Mouse (Mus musculus) small intestine, adult 2 months (tissue): ENCODE data around the gene Ppm1l. TPM values are rescaled to one million over a fixed set of nuclear protein-coding genes. Genes with fewer than 3 reads are reported as not detected.
"Not testable (repeated sequence)": the region's sequence is repeated elsewhere in the genome, so short reads cannot be mapped to it uniquely, and the experiment has no call there.

ENCODE experiments used
- H3K27ac ChIP-seq: fragments of 200-500 bp; 2 replicates; pipeline ENCODE4 v1.5.1; 2012; ENCODE audit warnings: low read depth, low read length, control low read depth, inconsistent platforms; ENCODE audit not compliant: insufficient read depth
- H3K27me3 ChIP-seq: fragments of 200-500 bp; 2 replicates; pipeline ENCODE4 v1.6.1; 2012; ENCODE audit warnings: mild to moderate bottlenecking, moderate library complexity, low read length, inconsistent platforms; ENCODE audit not compliant: control insufficient read depth, insufficient read depth
- H3K36me3 ChIP-seq: fragments of 200-500 bp; 2 replicates; pipeline ENCODE4 v1.6.1; 2012; ENCODE audit warnings: mild to moderate bottlenecking, low read length, control low read depth, inconsistent platforms; ENCODE audit not compliant: control insufficient read depth, insufficient read depth
- H3K4me1 ChIP-seq: fragments of 200-500 bp; 2 replicates; pipeline ENCODE4 v1.6.1; 2012; ENCODE audit warnings: low read length, inconsistent platforms, mixed read lengths; ENCODE audit not compliant: control insufficient read depth, insufficient read depth, insufficient read length
- H3K4me3 ChIP-seq: fragments of 200-500 bp; 2 replicates; pipeline ENCODE4 v1.5.1; 2012; ENCODE audit warnings: low read depth, mild to moderate bottlenecking, control low read depth, inconsistent platforms, low read length, moderate library complexity
- CTCF ChIP-seq: fragments of 200-500 bp; IDR thresholded peaks from 2 replicates; pipeline ENCODE4 v1.5.1; 2012; ENCODE audit warnings: low read depth, mild to moderate bottlenecking, control low read depth, inconsistent platforms, low read length, moderate library complexity, mixed read lengths; ENCODE audit not compliant: insufficient replicate concordance, insufficient read length; ENCODE audit errors: extremely low read depth
- POLR2A ChIP-seq: fragments of 200-500 bp; IDR thresholded peaks from 2 replicates; pipeline ENCODE4 v1.6.1; 2012; ENCODE audit warnings: low read depth, mild to moderate bottlenecking, control low read depth, inconsistent platforms, low read length, moderate library complexity
- WGBS: fragments of 180-500 bp; shearing (Covaris S2); methylation state at CpG from one replicate; pipeline ENCODE4 v1.1.7; 2018; 5-methylcytosine and 5-hydroxymethylcytosine counted together
- polyA plus RNA-seq: library from polyadenylated mRNA; depleted of rRNA; stranded (reverse); fragments of >200 nt; gene quantifications from 2 replicates; pipeline ENCODE4 v1.2.3, GENCODE M21; 2012

Gene Ppm1l
- polyA plus RNA-seq, 1 experiment, result 1.1 TPM

GRCm38 (mm10) chr3:69556092-69556778, 239.6 kb downstream of the Ppm1l start:
- Histone ChIP-seq H3K36me3 (no peaks in the 10 kb centered on the region), H3K27me3 (no peaks in the 10 kb centered on the region), H3K27ac (no peak overlapping the region), H3K4me3 (no peak overlapping the region), H3K4me1 (no peaks in the 10 kb centered on the region)
- TF ChIP-seq POLR2A, result no peak
- TF ChIP-seq CTCF, result no peak
- 77% methylated on average over 12 of the region's 12 CpGs for WGBS

- no peak for TF ChIP-seq CTCF
- no peak for TF ChIP-seq POLR2A
- no peaks in the 10 kb centered on the region for H3K27me3 ChIP-seq
- no peak overlapping the region for H3K4me3 ChIP-seq
- H3K27ac ChIP-seq, result peak overlapping the region; percentile 31; the same call in 1 of the 2 replicates
- no peaks in the 10 kb centered on the region for H3K4me1 ChIP-seq
- H3K36me3 ChIP-seq, result no peaks in the 10 kb centered on the region
- 71% methylated on average over 6 of the region's 6 CpGs for WGBS
These were observed 242.8 kb downstream of the Ppm1l start for GRCm38 (mm10) chr3:69559316-69559974.

GRCm38 (mm10) chr3:69559975-69560330, 243.3 kb downstream of the Ppm1l start:
- H3K27ac ChIP-seq, result peak overlapping the region; percentile 16; the same call in 1 of the 2 replicates
- H3K36me3 ChIP-seq, result no peaks in the 10 kb centered on the region
- TF ChIP-seq POLR2A, result no peak
- no peak for TF ChIP-seq CTCF
- no peaks in the 10 kb centered on the region for H3K27me3 ChIP-seq
- no peak overlapping the region for H3K4me3 ChIP-seq
- H3K4me1 ChIP-seq, result no peaks in the 10 kb centered on the region
- 55% methylated on average over 7 of the region's 7 CpGs for WGBS

GRCm38 (mm10) chr3:69561686-69562085, 245.0 kb downstream of the Ppm1l start:
- Histone ChIP-seq H3K36me3 (no peaks in the 10 kb centered on the region), H3K27ac (no peak overlapping the region), H3K27me3 (no peaks in the 10 kb centered on the region), H3K4me1 (no peaks in the 10 kb centered on the region), H3K4me3 (no peak overlapping the region)
- 78% methylated on average over 5 of the region's 5 CpGs for WGBS
- TF ChIP-seq CTCF, result no peak
- no peak for TF ChIP-seq POLR2A

GRCm38 (mm10) chr3:69563406-69563805, 246.7 kb downstream of the Ppm1l start:
- no peak overlapping the region for H3K4me3 ChIP-seq
- H3K4me1 ChIP-seq, result no peaks in the 10 kb centered on the region
- H3K36me3 ChIP-seq, result no peaks in the 10 kb centered on the region
- H3K27ac ChIP-seq, result no peak overlapping the region
- no peaks in the 10 kb centered on the region for H3K27me3 ChIP-seq
- TF ChIP-seq POLR2A, result no peak
- WGBS, result 40% methylated on average over 6 of the region's 6 CpGs

- H3K4me1 ChIP-seq, H3K36me3 ChIP-seq, H3K4me3 ChIP-seq, H3K27me3 ChIP-seq, H3K27ac ChIP-seq: not testable (repeated sequence)
- 83% methylated on average over 1 of the region's 1 CpGs for whole genome bisulfite sequencing
These were observed 248.9 kb downstream of the Ppm1l start for GRCm38 (mm10) chr3:69565586-69565985.

- Histone ChIP-seq H3K27ac (no peak overlapping the region), H3K4me1 (no peaks in the 10 kb centered on the region), H3K4me3 (no peak overlapping the region), H3K36me3 (no peaks in the 10 kb centered on the region), H3K27me3 (no peaks in the 10 kb centered on the region)
- WGBS, result 85% methylated on average over 5 of the region's 5 CpGs
- TF ChIP-seq POLR2A (no peak), CTCF (no peak)
These were observed 255.9 kb downstream of the Ppm1l start for GRCm38 (mm10) chr3:69572561-69572960.

- WGBS, result 93% methylated on average over 11 of the region's 11 CpGs
- Histone ChIP-seq H3K4me1 (no peaks in the 10 kb centered on the region), H3K27me3 (no peaks in the 10 kb centered on the region), H3K4me3 (no peak overlapping the region), H3K36me3 (no peaks in the 10 kb centered on the region), H3K27ac (no peak overlapping the region)
- TF ChIP-seq POLR2A (no peak), CTCF (no peak)
These were observed 258.9 kb downstream of the Ppm1l start for GRCm38 (mm10) chr3:69575577-69575976.
